Mouse (Mus musculus) olfactory bulb, adult 2 months (tissue): ENCODE measurements around the gene Clcc1.

ENCODE experiments used
- CTCF ChIP-seq: fragments of 200-500 bp; IDR thresholded peaks from 2 replicates; pipeline ENCODE4 v1.5.1; 2012; ENCODE audit warnings: low read depth, mild to moderate bottlenecking, low read length, moderate library complexity; ENCODE audit not compliant: insufficient read depth
- POLR2A ChIP-seq: fragments of 200-500 bp; IDR thresholded peaks from 2 replicates; pipeline ENCODE4 v1.6.1; 2012; ENCODE audit warnings: mild to moderate bottlenecking, low read depth, low read length, moderate library complexity; ENCODE audit not compliant: insufficient read depth

DNA sequence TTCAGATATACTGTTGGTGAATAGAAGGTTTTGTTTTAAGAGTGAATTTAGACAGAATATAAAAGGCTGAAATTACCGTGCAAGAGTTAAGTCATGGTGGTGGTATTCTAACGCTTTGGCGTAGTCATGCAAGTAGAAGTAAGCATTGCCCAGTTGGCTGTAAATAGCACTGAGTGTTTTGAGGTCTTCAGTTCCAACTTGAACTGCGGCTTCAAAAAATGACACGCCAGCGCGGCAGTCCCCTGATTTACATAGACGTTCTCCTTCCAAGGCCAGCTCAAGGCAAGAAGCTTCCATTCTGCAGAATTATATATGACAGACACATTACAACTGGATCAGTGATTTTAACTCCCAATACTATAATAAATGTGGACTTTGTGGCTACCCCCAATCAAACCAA lies 49.1 kb downstream of the Clcc1 start:
- TF ChIP-seq POLR2A (no peak), CTCF (no peak)
